Mouse (Mus musculus) CD4-positive helper T cell, adult 2 months (primary cell): Measurements from ENCODE around the gene Chst10.

ENCODE experiments used
- DNase-seq: peaks from one replicate; pipeline ENCODE4 v3.0.0-alpha.2; 2012; ENCODE audit warnings: low read depth, missing footprints, low spot score

Chst10 gene

DNA sequence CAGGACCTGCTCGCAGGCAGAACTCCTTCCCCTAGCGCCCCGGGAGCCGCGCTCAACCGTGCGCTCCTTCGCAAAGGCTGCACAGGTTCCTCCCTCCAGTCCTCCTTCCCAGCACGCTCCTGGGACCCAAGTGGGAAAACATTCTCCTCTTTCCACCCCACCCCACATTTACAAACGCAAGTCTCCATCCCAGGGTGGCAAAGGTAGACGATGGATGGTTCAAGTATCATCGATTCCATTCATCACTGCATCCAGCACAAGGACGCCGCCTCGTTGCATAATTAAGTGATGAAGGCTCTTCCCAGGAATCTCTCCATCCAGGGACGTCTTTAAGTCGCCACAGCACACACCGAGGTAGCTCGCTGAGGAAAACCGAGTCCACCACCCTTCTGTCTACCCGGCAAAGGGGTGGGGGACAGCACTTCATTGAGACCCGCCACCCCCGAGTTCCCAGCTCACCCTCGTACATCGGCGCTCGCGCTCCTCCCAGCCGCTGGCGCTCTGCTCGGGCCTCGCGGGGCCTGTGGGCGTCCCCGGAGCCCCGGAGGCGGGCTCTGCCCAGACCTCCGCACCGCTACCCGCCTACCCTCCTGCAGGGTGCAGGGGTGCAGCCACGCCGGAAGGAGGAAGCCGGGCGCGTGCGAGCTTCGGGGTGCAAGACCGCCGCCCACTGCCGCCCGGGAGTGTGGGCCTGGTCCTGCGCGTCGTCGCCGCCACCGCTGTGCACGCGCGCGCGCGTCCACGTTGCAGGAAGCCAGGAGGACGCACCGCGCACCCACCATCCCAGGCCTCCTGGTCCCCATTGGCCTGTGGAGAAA lies at the start of gene Chst10:
Chst10 (minus strand) TSS at position 731 of the 818 bp plus-strand sequence.
- peak; percentile 94 for DNase-seq

DNA sequence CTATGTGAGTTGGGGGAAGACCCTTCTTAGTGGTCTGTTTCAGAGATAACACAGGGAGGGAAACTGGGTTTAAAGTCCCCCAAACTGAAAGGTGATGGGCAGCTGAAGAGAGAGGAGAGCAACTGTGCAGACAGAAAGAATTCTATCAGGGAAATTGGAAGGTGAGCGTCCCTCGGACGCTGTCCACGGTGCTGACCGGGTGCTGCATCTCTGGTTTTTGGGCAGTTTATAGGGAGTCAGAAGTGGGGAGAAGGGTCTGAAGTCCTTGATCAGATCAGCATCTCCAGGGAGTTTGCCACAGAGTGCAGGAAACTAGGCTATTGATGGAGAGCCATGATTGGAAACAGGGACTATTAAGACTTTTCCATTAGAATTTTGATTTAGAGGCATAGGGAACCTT lies 41.6 kb upstream of the Chst10 start:
- DNase-seq = no peak

- no peak for DNase-seq
These were observed 40.9 kb upstream of the Chst10 start, which contains the start of gene Nms for GRCm38 (mm10) chr1:38938849-38939248. Gene Nms (plus strand): TSS chr1:38939149.

- peak; percentile 54 for DNase-seq
These were observed 38.8 kb upstream of the Chst10 start for GRCm38 (mm10) chr1:38936780-38937179.

DNA sequence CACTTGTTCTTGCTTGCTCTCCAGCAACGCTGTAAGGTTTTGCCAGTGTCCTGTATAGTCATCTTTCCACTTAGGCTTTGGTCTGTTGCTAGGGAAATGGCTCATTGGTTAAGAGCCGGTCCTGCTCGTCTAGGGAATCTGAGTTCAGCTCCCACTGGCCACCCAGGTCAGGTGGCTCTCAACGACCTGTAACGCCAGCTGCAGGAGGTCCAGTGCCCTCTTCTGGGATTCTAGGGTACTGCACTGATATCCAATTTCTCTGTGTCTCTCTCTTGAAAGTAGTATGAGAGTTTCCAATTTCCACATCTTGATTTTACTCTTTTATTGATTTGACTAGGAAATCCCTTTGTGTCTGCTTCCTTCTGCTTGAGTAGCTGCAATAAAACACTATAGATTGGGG lies 36.7 kb upstream of the Chst10 start:
- DNase-seq = peak; percentile 34

- no peak for DNase-seq
These were observed 32.8 kb upstream of the Chst10 start for GRCm38 (mm10) chr1:38930767-38931166.

DNA sequence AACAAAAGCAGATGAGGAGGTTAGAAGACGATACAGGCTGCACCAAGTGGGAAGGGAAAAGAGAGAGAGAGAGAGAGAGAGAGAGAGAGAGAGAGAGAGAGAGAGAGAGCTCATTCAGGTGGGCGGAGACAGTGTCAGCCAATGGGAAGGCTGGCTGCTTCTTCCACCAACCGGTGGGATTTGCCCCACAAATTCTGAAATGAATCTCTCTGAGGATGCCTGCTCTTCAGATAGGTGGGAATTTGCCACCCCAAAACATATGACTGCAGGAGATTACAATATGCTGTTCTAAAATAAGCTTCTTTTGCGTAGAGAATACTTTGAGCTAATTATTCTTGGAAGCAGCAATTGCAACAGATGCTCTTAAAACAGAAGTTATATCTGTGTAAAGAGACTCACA lies 31.5 kb upstream of the Chst10 start:
- no peak for DNase-seq

DNA sequence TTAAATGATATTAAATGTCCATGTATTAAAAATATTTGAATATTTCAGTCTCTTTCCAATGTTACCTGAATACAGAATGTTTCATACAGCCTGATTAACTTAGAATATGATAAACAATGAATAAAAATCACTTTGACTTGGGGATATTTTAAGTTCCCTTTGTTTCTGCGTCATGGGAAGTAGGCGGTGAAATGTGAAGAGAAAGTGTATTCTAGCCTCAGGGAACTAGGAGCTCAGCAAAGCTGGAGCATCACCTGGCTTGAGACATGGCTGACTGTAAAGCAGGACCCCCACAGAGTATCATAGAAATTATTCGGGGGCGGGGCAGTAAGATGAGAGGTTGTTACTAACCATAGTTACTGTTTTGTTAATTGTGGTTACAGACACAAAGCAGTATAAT lies 31.0 kb upstream of the Chst10 start:
- no peak for DNase-seq

GRCm38 (mm10) chr1:38903985-38904384 lies 6.0 kb upstream of the Chst10 start:
- no peak for DNase-seq

DNA sequence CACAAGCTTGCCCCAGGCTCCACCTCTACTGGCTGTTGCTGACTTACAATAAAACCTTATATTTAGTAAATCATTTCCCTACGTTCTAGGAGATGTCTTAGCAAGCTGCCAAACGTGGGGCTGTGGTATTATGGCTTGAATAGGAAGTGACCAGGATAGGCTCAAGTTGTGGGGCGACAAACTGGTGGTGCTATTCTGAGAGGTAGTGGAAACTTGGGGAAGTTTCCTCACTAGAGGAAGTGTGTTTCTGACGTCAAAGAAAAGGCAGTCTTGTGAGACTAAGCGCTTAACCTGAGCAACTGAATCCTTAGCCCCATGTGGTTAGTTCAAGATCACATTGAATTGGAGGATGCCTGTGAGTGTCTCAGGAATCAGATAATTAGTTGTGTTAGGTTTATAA lies 4.6 kb upstream of the Chst10 start:
- peak; percentile 45 for DNase-seq

GRCm38 (mm10) chr1:38893081-38893480 lies 4.9 kb downstream of the Chst10 start:
- DNase-seq = no peak

GRCm38 (mm10) chr1:38891444-38891843 lies 6.5 kb downstream of the Chst10 start:
- no peak for DNase-seq

GRCm38 (mm10) chr1:38888803-38889202 lies 9.2 kb downstream of the Chst10 start:
- DNase-seq = no peak

DNA sequence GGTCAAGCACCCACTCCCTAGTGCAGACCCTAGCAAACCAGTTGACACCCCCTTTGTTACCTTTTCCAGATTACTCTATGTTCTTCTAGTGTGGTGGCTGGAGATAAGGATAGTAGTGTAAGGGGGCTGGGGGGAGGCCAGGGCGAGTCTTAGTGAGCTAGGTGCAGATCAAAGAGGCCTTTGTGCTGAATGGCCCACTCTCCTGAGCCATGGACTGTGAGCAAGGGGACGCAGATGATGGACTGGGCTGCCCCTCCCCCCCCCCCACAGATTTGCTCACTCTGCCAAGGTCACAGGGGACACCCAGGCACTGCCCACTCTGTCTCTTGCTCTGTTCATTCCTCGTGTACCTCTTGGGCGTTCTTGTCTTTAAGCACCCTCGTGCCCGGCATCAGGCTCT lies 10.9 kb downstream of the Chst10 start:
- DNase-seq = no peak

GRCm38 (mm10) chr1:38886602-38887001 lies 11.4 kb downstream of the Chst10 start:
- no peak for DNase-seq

DNA sequence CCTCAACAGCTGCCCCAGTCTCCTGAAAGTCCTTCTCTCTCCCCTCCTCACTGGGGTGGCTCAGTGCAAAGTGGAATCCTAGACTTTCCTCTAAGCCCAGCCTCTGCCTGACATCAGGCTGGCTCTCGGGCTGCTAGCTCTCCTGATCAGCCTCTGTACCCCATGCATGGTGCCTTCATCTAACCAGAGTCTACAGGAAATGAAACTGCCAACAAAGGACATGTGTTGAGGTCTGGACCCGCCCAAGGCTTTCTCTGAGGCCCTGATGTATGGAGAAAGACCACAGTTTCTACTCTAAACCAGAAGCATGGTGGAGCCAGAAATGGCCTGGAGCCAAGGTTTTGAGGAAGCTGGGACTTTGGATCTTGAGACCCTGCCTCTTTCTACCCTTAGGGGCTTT lies 12.0 kb downstream of the Chst10 start:
- DNase-seq = peak; percentile 66

DNA sequence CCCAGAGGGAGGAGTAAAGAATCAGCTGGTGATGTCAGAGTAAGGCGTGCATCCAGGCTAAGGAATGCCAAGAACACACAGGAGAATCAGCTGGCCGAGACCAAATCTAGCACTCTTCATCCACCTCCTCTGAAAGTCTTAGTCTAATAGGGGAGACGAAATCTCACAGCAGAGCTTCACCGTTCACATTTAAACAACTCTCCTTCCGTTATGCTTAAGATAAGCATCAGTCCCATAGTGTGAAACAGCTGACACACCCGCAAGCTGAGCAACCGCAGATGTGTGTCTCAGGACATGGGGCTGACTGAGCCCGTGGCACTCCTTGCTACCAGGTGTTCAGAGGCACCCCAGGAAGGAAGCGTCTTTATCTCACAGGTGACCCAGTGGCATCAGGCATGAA lies 14.2 kb downstream of the Chst10 start:
- peak; percentile 79 for DNase-seq

GRCm38 (mm10) chr1:38882746-38883145 lies 15.2 kb downstream of the Chst10 start:
- DNase-seq = no peak

- DNase-seq = no peak
These were observed 16.6 kb downstream of the Chst10 start for GRCm38 (mm10) chr1:38881366-38881765.

GRCm38 (mm10) chr1:38876671-38877382 lies 21.1 kb downstream of the Chst10 start:
- DNase-seq = no peak

DNA sequence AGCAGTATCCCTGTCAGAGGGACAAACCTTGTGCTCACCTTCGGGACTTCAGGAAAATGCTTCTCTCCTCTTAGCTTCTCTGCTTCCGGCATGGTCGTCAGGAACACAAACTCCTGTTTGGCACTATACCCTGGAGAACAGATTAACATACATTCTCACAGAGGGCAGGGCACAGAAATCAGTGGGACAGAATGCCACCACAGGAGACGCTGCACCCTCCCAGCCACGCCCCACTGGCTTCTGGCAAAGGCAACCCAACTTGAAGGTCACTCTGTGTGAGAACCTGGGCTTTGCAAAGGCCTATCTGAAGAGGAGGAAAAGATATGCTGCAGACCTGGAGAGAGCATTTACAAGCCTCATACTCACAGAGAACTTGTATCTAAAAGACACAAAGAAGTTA lies 24.1 kb downstream of the Chst10 start:
- DNase-seq = no peak

DNA sequence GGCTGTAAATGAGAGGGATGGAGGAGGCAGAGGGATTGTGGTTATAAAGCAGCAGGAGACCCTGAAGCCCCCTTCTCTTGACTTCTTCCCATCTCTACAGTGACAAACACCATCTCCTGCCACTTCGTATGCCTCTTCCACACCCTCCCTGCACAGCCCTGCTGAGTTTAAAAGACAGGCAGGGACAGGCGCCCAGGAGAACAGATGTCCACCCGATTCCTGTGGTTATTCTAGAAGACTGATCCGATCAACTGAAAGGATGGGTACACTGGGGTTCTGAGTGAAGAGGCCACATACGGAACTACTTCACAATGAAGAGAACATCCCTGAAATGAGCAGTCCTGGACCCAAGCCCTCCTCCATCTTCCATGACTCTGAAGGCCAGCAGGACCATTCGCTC lies 26.1 kb downstream of the Chst10 start:
- no peak for DNase-seq
